Mouse (Mus musculus) left cerebral cortex, adult 8-10 months (tissue): ENCODE measurements around the gene Maml2. TPM values are rescaled to one million over a fixed set of nuclear protein-coding genes. Genes with fewer than 3 reads are reported as not detected.

ENCODE experiments used
- DNase-seq, 2 experiments: peaks; one replicate each; pipeline ENCODE4 v3.0.0; 2022; ENCODE audit warnings: low spot score in 2 of 2
- total RNA-seq, 4 experiments: library from RNA; stranded (reverse); gene quantifications; 2 replicates each; pipeline ENCODE4 v1.2.4; 2022

Gene Maml2
- total RNA-seq, 4 experiments from 2014 or later, result 8.4 to 9.7 (median 8.8) TPM

GRCm38 (mm10) chr9:13563475-13564414 is 266.0 kb downstream of the Maml2 start:
- peak in 1 of 2 experiments; percentile 29 for DNase-seq

- DNase-seq, result no peak
Measured at GRCm38 (mm10) chr9:13565343-13566019, 267.7 kb downstream of the Maml2 start.

GRCm38 (mm10) chr9:13566154-13566885 is 268.6 kb downstream of the Maml2 start:
- DNase-seq, result no peak

GRCm38 (mm10) chr9:13569023-13569422 is 271.3 kb downstream of the Maml2 start:
- no peak for DNase-seq

GRCm38 (mm10) chr9:13572847-13573246 is 275.1 kb downstream of the Maml2 start:
- no peak for DNase-seq

- DNase-seq, result no peak
Measured at GRCm38 (mm10) chr9:13574059-13574458, 276.3 kb downstream of the Maml2 start.

- no peak for DNase-seq
Measured at GRCm38 (mm10) chr9:13574913-13575312, 277.2 kb downstream of the Maml2 start.

GRCm38 (mm10) chr9:13577150-13577549 is 279.4 kb downstream of the Maml2 start:
- no peak for DNase-seq

GRCm38 (mm10) chr9:13581184-13581583 is 283.4 kb downstream of the Maml2 start:
- no peak for DNase-seq

- no peak for DNase-seq
Measured at GRCm38 (mm10) chr9:13583952-13584351, 286.2 kb downstream of the Maml2 start.

- DNase-seq, result no peak
Measured at GRCm38 (mm10) chr9:13584435-13584834, 286.7 kb downstream of the Maml2 start.

- peak in 1 of 2 experiments; percentile 40 for DNase-seq
Measured at GRCm38 (mm10) chr9:13587085-13587933, 289.6 kb downstream of the Maml2 start.

GRCm38 (mm10) chr9:13588786-13589185 is 291.0 kb downstream of the Maml2 start:
- DNase-seq, result no peak

- DNase-seq, result no peak
Measured at GRCm38 (mm10) chr9:13592701-13593100, 294.9 kb downstream of the Maml2 start.

- peak in 1 of 2 experiments; percentile 16 for DNase-seq
Measured at GRCm38 (mm10) chr9:13597736-13598135, 300.0 kb downstream of the Maml2 start.

GRCm38 (mm10) chr9:13598596-13599333 is 301.0 kb downstream of the Maml2 start:
- no peak for DNase-seq

GRCm38 (mm10) chr9:13599334-13599614 is 301.5 kb downstream of the Maml2 start:
- no peak for DNase-seq

- DNase-seq, result no peak
Measured at GRCm38 (mm10) chr9:13599800-13600199, 302.0 kb downstream of the Maml2 start.

GRCm38 (mm10) chr9:13601729-13602128 is 304.0 kb downstream of the Maml2 start:
- DNase-seq, result no peak

- DNase-seq, result no peak
Measured at GRCm38 (mm10) chr9:13603533-13604143, 305.9 kb downstream of the Maml2 start.
